Mouse (Mus musculus): ENCODE data around the gene Rpl18. TPM values are rescaled to one million over a fixed set of nuclear protein-coding genes. Genes with fewer than 3 reads are reported as not detected.
A peak's percentile ranks its signal among the peaks of the same experiment; 100 is the strongest.

The Rpl18 gene
- polyA plus RNA-seq, 1 experiment from 2014 or later, result 807 TPM

DNA sequence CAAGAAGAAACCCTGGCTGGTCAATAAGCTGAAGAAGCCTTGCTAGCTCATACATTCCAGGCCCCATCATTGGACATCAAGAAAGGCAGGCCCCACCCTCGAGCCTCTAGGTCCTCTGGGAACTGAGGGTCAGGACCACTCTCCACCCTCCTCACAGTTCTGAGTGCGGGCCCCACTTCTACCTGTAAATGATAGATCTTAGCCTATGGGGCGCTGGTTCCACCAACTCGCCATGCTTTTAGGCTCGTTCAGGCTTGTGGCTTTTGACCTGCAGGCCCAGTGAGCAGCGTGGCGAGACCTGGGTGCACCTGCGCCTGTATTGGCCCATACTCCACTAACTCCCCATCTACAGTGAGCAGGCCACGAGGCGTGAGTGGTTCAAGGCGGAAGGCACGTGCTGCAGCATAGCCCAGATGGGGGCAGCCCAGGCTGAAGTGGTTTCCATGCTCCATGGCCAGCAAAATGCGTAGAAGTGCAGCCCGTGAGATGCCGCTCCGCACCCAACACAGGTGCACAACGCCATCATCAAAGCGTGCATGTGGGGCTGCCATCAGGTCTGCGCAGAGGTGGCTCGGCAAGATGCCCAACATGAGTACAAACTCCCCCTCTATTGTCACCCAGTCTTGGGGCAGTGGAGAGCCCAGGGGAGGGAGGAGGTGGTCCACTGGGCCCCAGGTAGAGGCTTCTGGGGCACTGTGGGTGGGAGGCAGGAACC, 4.6 kb upstream of the Rpl18 start:
- in situ Hi-C loops (cut with MboI; ENCODE audit: low pct_unique_long_range_greater_than_20kb), result loop anchor here (25.0 kb wide), 1 partner anchor 848 kb away; the partner anchor contains the start of genes Pnkp and Ptov1
- no peak for TF ChIP-seq CTCF (IDR thresholded peaks at IDR 0.05)
- POLR2A ChIA-PET, result no interaction called here
- no peaks in the 10 kb centered on the region for H3K27me3 ChIP-seq
- DNase-seq (ENCODE audit: low read depth, low spot score) (no peak), ATAC-seq (no peak)
- CTCF ChIA-PET, result no interaction called here

DNA sequence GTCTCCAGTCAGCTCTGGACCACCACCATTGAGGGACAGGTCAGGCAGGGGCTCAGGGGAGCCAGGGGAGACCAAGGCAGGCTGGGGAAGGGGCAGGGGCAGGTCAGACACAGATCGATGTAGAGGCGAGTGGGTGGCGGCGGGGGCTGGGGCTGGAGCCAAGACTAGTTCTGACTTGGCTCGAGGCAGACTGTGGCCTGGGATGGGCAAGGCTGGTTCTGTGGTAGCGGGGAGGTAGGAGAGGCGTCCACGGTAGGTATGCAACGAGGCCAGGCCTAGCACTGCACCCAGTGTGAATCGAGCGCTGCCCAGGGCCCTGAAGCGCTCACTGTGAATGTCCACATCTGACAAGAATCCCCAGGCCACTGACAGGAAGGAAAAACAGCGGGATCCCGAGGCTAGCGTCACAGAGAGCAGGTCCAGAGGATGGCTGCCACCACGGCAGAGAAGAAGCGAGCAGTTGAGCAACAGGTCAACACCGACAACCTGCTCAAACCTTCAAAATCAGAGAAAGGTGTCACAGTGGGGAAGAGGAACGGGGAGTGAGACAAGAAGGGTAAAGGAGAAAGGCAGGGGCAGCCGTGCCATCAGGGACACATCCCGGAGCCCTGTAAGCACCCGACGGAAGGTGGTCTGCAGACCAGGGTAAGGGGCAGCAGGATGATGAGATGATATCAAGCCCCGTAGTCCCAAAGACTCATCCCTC, 3.8 kb upstream of the Rpl18 start:
- in situ Hi-C loops (cut with MboI; ENCODE audit: low pct_unique_long_range_greater_than_20kb), result loop anchor here (25.0 kb wide), 1 partner anchor 849 kb away; the partner anchor contains the start of genes Pnkp and Ptov1
- POLR2A ChIA-PET, result no interaction called here
- CTCF ChIA-PET, result no interaction called here
- H3K27me3 ChIP-seq, result no peaks in the 10 kb centered on the region
- DNase-seq (ENCODE audit: low read depth, low spot score) (no peak), ATAC-seq (no peak)
- no peak for TF ChIP-seq CTCF (IDR thresholded peaks at IDR 0.05)

- TF ChIP-seq CTCF (IDR thresholded peaks at IDR 0.05), result no peak
- ChIA-PET CTCF (no interaction called here), POLR2A (no interaction called here)
- in situ Hi-C loops (cut with MboI; ENCODE audit: low pct_unique_long_range_greater_than_20kb), result loop anchor here (25.0 kb wide), 1 partner anchor 850 kb away; the partner anchor contains the start of genes Pnkp and Ptov1
- ATAC-seq, result no peak
- no peak for DNase-seq (ENCODE audit: low read depth, low spot score)
- H3K27me3 ChIP-seq, result no peaks in the 10 kb centered on the region
Measured at GRCm38 (mm10) chr7:45712022-45712757, 3.1 kb upstream of the Rpl18 start.

- in situ Hi-C loops (cut with MboI; ENCODE audit: low pct_unique_long_range_greater_than_20kb), result loop anchor here (25.0 kb wide), 1 partner anchor 851 kb away; the partner anchor contains the start of genes Pnkp and Ptov1
- ATAC-seq (no peak), DNase-seq (ENCODE audit: low read depth, low spot score) (no peak)
- ChIA-PET POLR2A (no interaction called here), CTCF (no interaction called here)
- H3K27me3 ChIP-seq, result no peaks in the 10 kb centered on the region
- TF ChIP-seq CTCF (IDR thresholded peaks at IDR 0.05), result no peak
Measured at GRCm38 (mm10) chr7:45713396-45713795, 1.9 kb upstream of the Rpl18 start.

GRCm38 (mm10) chr7:45713881-45714520, 1.3 kb upstream of the Rpl18 start:
- TF ChIP-seq CTCF (IDR thresholded peaks at IDR 0.05), result no peak
- in situ Hi-C loops (cut with MboI; ENCODE audit: low pct_unique_long_range_greater_than_20kb), result loop anchor here (25.0 kb wide), 1 partner anchor 852 kb away; the partner anchor contains the start of genes Pnkp and Ptov1
- H3K27me3 ChIP-seq, result no peaks in the 10 kb centered on the region
- DNase-seq (ENCODE audit: low read depth, low spot score) (no peak), ATAC-seq (no peak)
- POLR2A ChIA-PET, result no interaction called here
- CTCF ChIA-PET, result no interaction called here

- peak; percentile 7 for ATAC-seq
Measured at GRCm38 (mm10) chr7:45714630-45715089, 597 bp upstream of the Rpl18 start.

GRCm38 (mm10) chr7:45715741-45716459, 643 bp downstream of the Rpl18 start:
- TF ChIP-seq CTCF (IDR thresholded peaks at IDR 0.05), result no peak
- CTCF ChIA-PET, result no interaction called here
- in situ Hi-C loops (cut with MboI; ENCODE audit: low pct_unique_long_range_greater_than_20kb), result loop anchor here (25.0 kb wide), 1 partner anchor 854 kb away; the partner anchor contains the start of genes Pnkp and Ptov1

More at GRCm38 (mm10) chr7:45714630-45715089, 597 bp upstream of the Rpl18 start:
- ChIA-PET CTCF (no interaction called here), POLR2A (no interaction called here)
- H3K27me3 ChIP-seq, result no peaks in the 10 kb centered on the region
- no peak for DNase-seq (ENCODE audit: low read depth, low spot score)
- in situ Hi-C loops (cut with MboI; ENCODE audit: low pct_unique_long_range_greater_than_20kb), result loop anchor here (25.0 kb wide), 1 partner anchor 852 kb away; the partner anchor contains the start of genes Pnkp and Ptov1
- TF ChIP-seq CTCF (IDR thresholded peaks at IDR 0.05), result no peak

DNA sequence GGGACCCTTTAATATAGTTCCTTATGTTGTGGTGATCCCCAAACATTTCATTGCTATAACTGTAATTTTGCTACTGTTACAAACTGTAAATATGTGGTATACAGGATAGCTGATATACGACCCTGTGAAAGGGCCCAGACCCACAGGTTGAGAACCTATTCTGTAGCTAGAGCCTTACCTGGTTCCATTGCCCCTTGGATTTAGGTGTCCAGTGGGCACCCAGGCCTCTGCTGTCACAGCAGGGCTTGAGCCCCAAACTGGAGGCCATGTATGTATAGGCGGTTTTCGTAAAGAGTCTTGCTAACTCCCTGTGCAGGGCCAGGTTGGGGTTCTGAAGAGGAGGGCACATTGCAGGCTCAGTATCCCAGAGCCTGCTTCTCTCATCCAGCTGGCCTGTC, 1.2 kb downstream of the Rpl18 start:
- in situ Hi-C loops (cut with MboI; ENCODE audit: low pct_unique_long_range_greater_than_20kb), result loop anchor here (25.0 kb wide), 1 partner anchor 854 kb away; the partner anchor contains the start of genes Pnkp and Ptov1
- ATAC-seq, result no peak
- ChIA-PET CTCF (interaction anchor here (1.1 to 2.1 kb wide), 3 partner anchors 8 to 66 kb away, joined by 3 to 6 read pairs (median 3); partner anchors contain the start of gene Dbp), POLR2A (interaction anchor here (1.9 to 4.4 kb wide), 2 partner anchors 8 to 10 kb away, joined by 7 to 28 read pairs; no protein-coding TSS in a partner anchor)
- no peaks in the 10 kb centered on the region for H3K27me3 ChIP-seq
- TF ChIP-seq CTCF (IDR thresholded peaks at IDR 0.05), result no peak
- DNase-seq (ENCODE audit: low read depth, low spot score), result no peak

More at GRCm38 (mm10) chr7:45715741-45716459, 643 bp downstream of the Rpl18 start:
- no peaks in the 10 kb centered on the region for H3K27me3 ChIP-seq
- DNase-seq (ENCODE audit: low read depth, low spot score) (no peak), ATAC-seq (no peak)
- POLR2A ChIA-PET, result interaction anchor here (4.4 kb wide), 1 partner anchor 8 kb away, joined by 28 read pairs; no protein-coding TSS in a partner anchor
